Mouse (Mus musculus): ENCODE results near the gene C130060K24Rik.

DNA sequence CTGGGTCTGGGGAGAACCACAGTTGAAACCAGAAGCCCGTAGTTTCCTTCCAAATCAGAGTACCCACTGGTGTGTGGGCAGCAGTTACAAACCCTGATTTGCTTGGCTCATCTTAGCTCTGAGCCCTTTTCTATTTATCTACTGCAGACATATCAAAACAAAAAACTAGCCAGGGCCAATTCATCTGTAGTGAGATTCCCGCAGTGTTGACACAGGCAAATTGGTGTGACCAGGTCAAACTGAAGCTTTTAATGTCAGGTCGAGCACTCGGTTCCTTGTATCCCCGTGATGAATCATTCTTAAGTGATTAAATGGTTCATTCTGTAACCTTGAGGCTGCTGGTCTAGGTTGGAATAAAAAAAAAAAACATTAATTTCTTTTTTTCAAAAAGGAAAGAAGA lies 32.6 kb upstream of the C130060K24Rik start:
- TF ChIP-seq CTCF (IDR thresholded peaks at IDR 0.05; ENCODE audit: borderline replicate concordance, control insufficient read depth, extremely low read depth, insufficient read depth, low read length, poor library complexity) = no peak
- no peak for TF ChIP-seq POLR2A (IDR thresholded peaks at IDR 0.05; ENCODE audit: control insufficient read depth, extremely low read depth, insufficient read depth, low read length, poor library complexity)

Measured in thymus, adult 2 months (tissue).